Mouse (Mus musculus) heart, embryonic 15.5 days (tissue): ENCODE measurements around the gene Tgif2. TPM values are rescaled to one million over a fixed set of nuclear protein-coding genes. Genes with fewer than 3 reads are reported as not detected.
A peak's percentile ranks its signal among the peaks of the same experiment; 100 is the strongest.
"Not testable (repeated sequence)": the region's sequence is repeated elsewhere in the genome, so short reads cannot be mapped to it uniquely, and the experiment has no call there.

Experiments used
- ATAC-seq: fragments of 200-750 bp; cut with Nextera tagmentation; replicated peaks from 2 replicates; pipeline ENCODE4 v1.8.0; 2017; ENCODE audit warnings: low read depth, moderate TSS enrichment; ENCODE audit not compliant: insufficient number of reproducible peaks, insufficient read depth, low FRiP score
- H3K27ac ChIP-seq: fragments of 300-500 bp; sonication (generic); 2 replicates; pipeline ENCODE4 v1.5.1; 2015; ENCODE audit warnings: mild to moderate bottlenecking, inconsistent platforms
- H3K27me3 ChIP-seq: fragments of 300-500 bp; sonication (generic); 2 replicates; pipeline ENCODE4 v1.6.1; 2015; ENCODE audit warnings: inconsistent platforms
- H3K36me3 ChIP-seq: fragments of 300-500 bp; sonication (generic); 2 replicates; pipeline ENCODE4 v1.6.1; 2015; ENCODE audit warnings: mild to moderate bottlenecking, inconsistent platforms
- H3K4me1 ChIP-seq: fragments of 300-500 bp; sonication (generic); replicated peaks from 2 replicates; pipeline ENCODE4 v1.6.1; 2015; ENCODE audit warnings: inconsistent platforms
- H3K4me2 ChIP-seq: fragments of 300-500 bp; sonication (generic); 2 replicates; pipeline ENCODE4 v1.6.1; 2015; ENCODE audit warnings: inconsistent platforms, mild to moderate bottlenecking, moderate library complexity
- H3K4me3 ChIP-seq: fragments of 300-500 bp; sonication (generic); 2 replicates; pipeline ENCODE4 v1.5.1; 2015; ENCODE audit warnings: mild to moderate bottlenecking, inconsistent platforms
- H3K9ac ChIP-seq: fragments of 300-500 bp; sonication (generic); 2 replicates; pipeline ENCODE4 v1.6.1; 2015; ENCODE audit warnings: mild to moderate bottlenecking, inconsistent platforms
- H3K9me3 ChIP-seq: fragments of 300-500 bp; sonication (generic); replicated peaks from 2 replicates; pipeline ENCODE4 v1.6.1; 2016; ENCODE audit warnings: inconsistent platforms
- WGBS: fragments of 180-500 bp; shearing (Covaris S2); methylation state at CpG from one replicate; pipeline ENCODE4 v1.1.7; 2015; ENCODE audit warnings: mixed read lengths; 5-methylcytosine and 5-hydroxymethylcytosine counted together
- polyA plus RNA-seq: library from polyadenylated mRNA; unstranded; fragments of >200 nt; fragmentation: Nextera tagmentation; extraction: Ambion mirVana; gene quantifications from 2 replicates; pipeline ENCODE4 v1.2.1, GENCODE M21; 2015

The Tgif2 gene
- 23.6 and 34.1 TPM in 2 replicates for polyA plus RNA-seq

- peak; percentile 89 for ATAC-seq
- Histone ChIP-seq H3K9ac (peak within 1 kb of the TSS; percentile 95), H3K36me3 (peaks cover 22% of the 10 kb centered on the region), H3K4me2 (peak within 1 kb of the TSS; percentile 86), H3K4me1 (peaks cover 51% of the 10 kb centered on the region), H3K27me3 (no peaks in the 10 kb centered on the region), H3K4me3 (peak within 1 kb of the TSS; percentile 73), H3K9me3 (no peaks in the 10 kb centered on the region), H3K27ac (peak within 1 kb of the TSS; percentile 95)
- WGBS, result 2% methylated on average over 61 of the region's 61 CpGs
Measured at GRCm38 (mm10) chr2:156839319-156840191, at the start of gene Tgif2. Gene Tgif2, plus strand, starts transcription at chr2:156840007.

DNA sequence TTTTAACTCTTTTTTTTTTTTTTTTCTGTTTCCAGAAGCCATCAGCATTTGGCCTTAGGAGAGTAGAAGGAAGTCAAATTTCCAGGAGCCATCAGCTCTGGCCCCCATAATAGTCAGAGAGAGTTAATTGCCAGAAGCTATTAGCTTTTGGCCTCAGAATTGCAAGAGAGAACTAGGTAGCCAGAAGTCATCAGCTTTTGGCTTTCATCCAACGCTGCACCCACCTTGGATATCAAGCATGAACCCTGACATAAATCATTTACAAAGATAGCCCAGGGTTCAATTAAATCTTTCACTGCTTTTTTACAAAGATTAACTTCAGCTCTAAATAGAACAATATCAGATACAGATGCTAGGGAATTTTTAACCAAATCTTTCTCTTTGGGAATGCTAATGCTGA lies 41.3 kb upstream of the Tgif2 start:
- H3K4me1 ChIP-seq, result no peaks in the 10 kb centered on the region
- no peak overlapping the region for H3K4me2 ChIP-seq
- no peaks in the 10 kb centered on the region for H3K36me3 ChIP-seq
- H3K27me3 ChIP-seq, result no peaks in the 10 kb centered on the region
- 73% methylated on average over 1 of the region's 1 CpGs for WGBS
- H3K4me3 ChIP-seq, result no peak overlapping the region
- no peak overlapping the region for H3K9ac ChIP-seq
- no peak overlapping the region for H3K27ac ChIP-seq
- H3K9me3 ChIP-seq, result peaks cover 6% of the 10 kb centered on the region; the same call in 1 of the 2 replicates
- no peak for ATAC-seq

DNA sequence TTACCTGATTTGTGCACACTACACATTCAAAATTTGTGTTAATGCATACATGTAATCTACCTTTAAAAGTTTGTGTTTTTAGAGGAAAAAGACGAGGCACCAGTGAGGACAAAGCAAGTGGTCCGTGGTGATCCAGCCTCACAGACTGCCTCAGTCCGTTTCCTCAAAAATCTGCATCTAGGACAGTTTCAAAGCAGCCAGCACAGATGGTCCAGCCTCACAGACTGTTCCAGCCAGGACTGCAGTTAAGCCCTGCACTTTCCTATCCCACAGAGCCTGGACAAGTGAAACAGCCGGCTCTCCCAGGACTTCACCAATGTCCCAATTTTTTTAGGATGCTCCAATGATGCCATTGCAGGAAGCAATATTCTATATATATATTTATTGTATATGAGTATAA lies 38.8 kb upstream of the Tgif2 start:
- Histone ChIP-seq H3K27ac (no peak overlapping the region), H3K27me3 (no peaks in the 10 kb centered on the region), H3K4me2 (no peak overlapping the region), H3K9ac (no peak overlapping the region), H3K9me3 (peaks cover 6% of the 10 kb centered on the region; the same call in 1 of the 2 replicates), H3K4me1 (no peaks in the 10 kb centered on the region), H3K36me3 (no peaks in the 10 kb centered on the region), H3K4me3 (no peak overlapping the region)
- ATAC-seq, result no peak
- WGBS, result 70% methylated on average over 4 of the region's 4 CpGs

GRCm38 (mm10) chr2:156802116-156802515 lies 37.7 kb upstream of the Tgif2 start:
- not testable (repeated sequence) for H3K27me3 ChIP-seq, H3K36me3 ChIP-seq, ATAC-seq, H3K9me3 ChIP-seq, H3K4me1 ChIP-seq, H3K27ac ChIP-seq, H3K4me2 ChIP-seq, H3K4me3 ChIP-seq, H3K9ac ChIP-seq
- WGBS, result 41% methylated on average over 9 of the region's 9 CpGs

DNA sequence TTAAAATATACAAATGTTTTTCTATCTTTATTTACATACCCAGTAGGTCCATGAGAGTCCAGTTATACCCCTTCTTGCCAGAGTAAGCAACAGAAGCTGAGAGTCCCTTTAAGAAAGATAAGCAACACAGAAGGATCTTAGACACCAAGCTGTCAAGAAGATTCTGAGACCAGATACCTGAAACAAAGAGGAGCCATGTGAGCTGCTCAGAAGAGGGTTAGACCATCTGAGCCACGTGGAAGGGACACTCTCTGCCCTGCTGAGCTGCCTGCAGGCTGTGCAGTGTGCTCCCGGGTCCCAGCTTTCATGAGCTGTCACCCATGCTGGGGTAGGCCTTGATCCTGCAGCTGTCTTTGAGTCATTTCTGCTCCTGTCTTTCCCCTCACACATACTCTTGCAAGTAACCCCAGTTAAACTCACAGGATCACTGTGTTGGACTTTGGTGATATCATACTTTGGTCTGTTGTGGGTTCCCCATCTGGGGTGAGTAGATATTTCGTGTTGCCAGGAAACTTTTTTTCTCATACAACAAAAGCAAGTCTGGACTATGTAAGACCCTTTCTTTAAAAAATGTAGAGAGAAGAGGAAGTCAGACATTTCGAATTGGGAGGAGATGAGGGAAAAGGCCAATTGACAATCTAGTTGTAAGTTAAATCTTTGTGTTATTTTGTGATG lies 36.0 kb upstream of the Tgif2 start:
- no peak for ATAC-seq
- H3K27me3 ChIP-seq, result 0 out of 2 replicates have a peak, but pooled peaks cover 3% of the 10 kb centered on the region
- H3K9ac ChIP-seq, result no peak overlapping the region
- H3K4me3 ChIP-seq, result no peak overlapping the region
- 64% methylated on average over 4 of the region's 4 CpGs for WGBS
- no peaks in the 10 kb centered on the region for H3K36me3 ChIP-seq
- H3K9me3 ChIP-seq, result no peaks in the 10 kb centered on the region
- H3K4me1 ChIP-seq, result no peaks in the 10 kb centered on the region
- H3K4me2 ChIP-seq, result no peak overlapping the region
- H3K27ac ChIP-seq, result no peak overlapping the region

DNA sequence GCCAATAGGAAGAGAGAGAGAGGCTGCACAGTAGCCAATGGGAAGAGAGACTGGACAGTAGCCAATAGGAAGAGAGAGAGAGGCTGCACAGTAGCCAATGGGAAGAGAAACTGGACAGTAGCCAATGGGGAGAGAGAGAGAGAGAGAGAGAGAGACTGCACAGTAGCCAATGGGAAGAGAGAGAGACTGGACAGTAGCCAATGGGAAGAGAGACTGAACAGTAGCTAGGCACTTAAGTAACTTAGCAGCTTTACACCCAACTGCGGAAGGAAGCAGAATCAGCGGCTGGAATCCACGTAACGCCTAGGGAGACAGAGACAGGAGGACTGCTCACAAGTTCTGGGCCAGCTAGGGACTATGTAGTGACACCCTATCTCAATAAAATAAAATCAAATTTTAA lies 35.2 kb upstream of the Tgif2 start:
- ATAC-seq, result no peak
- 86% methylated on average over 4 of the region's 4 CpGs for WGBS
- H3K9me3 ChIP-seq, result no peaks in the 10 kb centered on the region

GRCm38 (mm10) chr2:156806886-156807285 lies 32.9 kb upstream of the Tgif2 start:
- Histone ChIP-seq H3K36me3 (no peaks in the 10 kb centered on the region), H3K9me3 (no peaks in the 10 kb centered on the region), H3K4me1 (0 out of 2 replicates have a peak, but pooled peaks cover 4% of the 10 kb centered on the region), H3K27me3 (0 out of 2 replicates have a peak, but pooled peaks cover 3% of the 10 kb centered on the region), H3K9ac (no peak overlapping the region), H3K4me2 (no peak overlapping the region), H3K4me3 (no peak overlapping the region), H3K27ac (no peak overlapping the region)
- no peak for ATAC-seq
- WGBS, result 70% methylated on average over 6 of the region's 6 CpGs

More for the DNA sequence above, 35.2 kb upstream of the Tgif2 start:
- Histone ChIP-seq H3K9ac (no peak overlapping the region), H3K27ac (no peak overlapping the region), H3K27me3 (0 out of 2 replicates have a peak, but pooled peaks cover 3% of the 10 kb centered on the region), H3K4me2 (no peak overlapping the region), H3K4me3 (no peak overlapping the region), H3K36me3 (no peaks in the 10 kb centered on the region), H3K4me1 (0 out of 2 replicates have a peak, but pooled peaks cover under 1% of the 10 kb centered on the region)

DNA sequence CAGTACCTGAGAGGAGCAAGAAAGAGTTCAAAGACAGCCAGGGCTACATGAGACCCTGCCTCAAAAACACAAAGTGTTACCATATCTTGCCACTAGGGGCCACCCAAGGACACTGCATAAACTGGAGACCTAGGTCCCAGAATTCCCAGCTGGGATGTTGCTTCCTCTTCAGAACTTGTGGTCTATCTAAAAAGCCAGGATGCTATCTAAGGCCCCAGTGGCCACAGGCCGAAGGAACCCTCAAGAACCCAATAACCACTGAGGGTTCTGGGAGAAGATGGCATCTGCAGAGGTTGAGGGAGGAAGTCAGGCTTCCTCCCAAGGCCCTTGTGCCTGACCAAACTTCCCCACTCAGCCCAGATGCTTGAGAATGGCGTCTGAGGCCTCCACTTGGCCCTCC lies 30.2 kb upstream of the Tgif2 start:
- 29% methylated on average over 2 of the region's 2 CpGs for WGBS
- no peak overlapping the region for H3K4me3 ChIP-seq

DNA sequence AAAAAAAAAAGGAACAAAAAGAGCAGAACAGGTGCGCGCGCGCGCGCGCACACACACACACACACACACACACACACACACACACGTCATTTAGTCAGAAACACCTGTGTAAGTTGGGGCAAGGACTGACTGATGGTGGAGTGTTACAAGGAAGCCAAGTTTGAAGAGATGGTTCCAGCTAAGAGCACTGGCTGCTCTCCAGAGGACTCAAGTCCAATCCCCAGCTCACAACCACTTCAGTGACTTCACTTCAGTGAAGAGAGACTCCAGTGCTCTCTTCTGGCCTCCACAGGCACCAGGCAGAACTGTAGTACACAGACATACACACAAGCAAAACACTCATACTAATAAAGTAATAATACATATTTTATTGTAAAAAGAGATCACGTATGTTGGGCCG lies 29.1 kb upstream of the Tgif2 start:
- no peaks in the 10 kb centered on the region for H3K9me3 ChIP-seq
- H3K9ac ChIP-seq, result no peak overlapping the region
- no peaks in the 10 kb centered on the region for H3K36me3 ChIP-seq
- no peak overlapping the region for H3K27ac ChIP-seq
- H3K4me1 ChIP-seq, result peaks cover 14% of the 10 kb centered on the region
- H3K27me3 ChIP-seq, result 0 out of 2 replicates have a peak, but pooled peaks cover 3% of the 10 kb centered on the region
- no peak for ATAC-seq
- H3K4me2 ChIP-seq, result no peak overlapping the region
- H3K4me3 ChIP-seq, result no peak overlapping the region
- 96% methylated on average over 10 of the region's 10 CpGs for WGBS

More for the DNA sequence above, 30.2 kb upstream of the Tgif2 start:
- Histone ChIP-seq H3K4me2 (no peak overlapping the region), H3K27me3 (0 out of 2 replicates have a peak, but pooled peaks cover 3% of the 10 kb centered on the region), H3K9me3 (no peaks in the 10 kb centered on the region), H3K36me3 (no peaks in the 10 kb centered on the region), H3K27ac (no peak overlapping the region), H3K4me1 (peaks cover 9% of the 10 kb centered on the region), H3K9ac (no peak overlapping the region)
- peak; percentile 31; the same call in 1 of the 2 replicates for ATAC-seq

DNA sequence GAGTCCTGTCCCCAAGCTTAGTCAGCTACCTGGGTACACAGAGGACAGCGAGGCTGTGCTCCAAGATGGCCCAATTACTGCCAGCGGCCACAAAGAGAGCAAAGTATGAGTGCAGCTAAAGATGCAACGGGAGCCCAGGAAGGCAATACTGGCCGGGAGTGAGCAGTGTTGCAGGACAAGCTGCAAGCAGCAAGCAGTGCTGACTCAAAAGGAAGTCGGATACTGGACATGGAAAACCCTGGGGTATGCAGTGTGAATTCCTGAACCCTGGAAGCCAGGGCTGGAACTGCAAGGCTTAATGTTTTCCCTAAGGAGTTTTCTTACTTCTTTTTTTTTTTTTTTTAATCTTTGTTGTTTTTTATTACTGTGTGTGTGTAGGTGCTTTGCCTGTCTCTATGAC lies 28.3 kb upstream of the Tgif2 start:
- no peak for ATAC-seq
- H3K9ac ChIP-seq, result no peak overlapping the region
- H3K36me3 ChIP-seq, result no peaks in the 10 kb centered on the region
- H3K9me3 ChIP-seq, result no peaks in the 10 kb centered on the region
- H3K4me2 ChIP-seq, result no peak overlapping the region
- 56% methylated on average over 5 of the region's 5 CpGs for WGBS
- 0 out of 2 replicates have a peak, but pooled peaks cover 3% of the 10 kb centered on the region for H3K27me3 ChIP-seq
- no peak overlapping the region for H3K4me3 ChIP-seq
- H3K4me1 ChIP-seq, result peaks cover 14% of the 10 kb centered on the region
- H3K27ac ChIP-seq, result no peak overlapping the region

- no peak overlapping the region for H3K4me3 ChIP-seq
- peak overlapping the region; percentile 63 for H3K27ac ChIP-seq
- 20% methylated on average over 8 of the region's 8 CpGs for WGBS
- H3K27me3 ChIP-seq, result no peaks in the 10 kb centered on the region
- no peak overlapping the region for H3K4me2 ChIP-seq
- peaks cover 14% of the 10 kb centered on the region for H3K4me1 ChIP-seq
- H3K36me3 ChIP-seq, result no peaks in the 10 kb centered on the region
- H3K9me3 ChIP-seq, result no peaks in the 10 kb centered on the region
- peak; percentile 66 for ATAC-seq
- H3K9ac ChIP-seq, result no peak overlapping the region
Measured at GRCm38 (mm10) chr2:156814344-156814801, 25.4 kb upstream of the Tgif2 start.
